Mouse (Mus musculus) left cerebral cortex, postnatal 10 days (tissue): ENCODE data around the gene Neu4. TPM values are rescaled to one million over a fixed set of nuclear protein-coding genes. Genes with fewer than 3 reads are reported as not detected.
"Not testable (repeated sequence)": the region's sequence is repeated elsewhere in the genome, so short reads cannot be mapped to it uniquely, and the experiment has no call there.

Experiments
- DNase-seq, 2 experiments: peaks; one replicate each; pipeline ENCODE4 v3.0.0; 2021 to 2022; ENCODE audit warnings: low spot score in 2 of 2, mixed read lengths in 1 of 2; ENCODE audit errors: extremely low spot score in 1 of 2
- intact Hi-C: fragments of 180-260 bp; cut with DNase I; formaldehyde crosslinking; loops from one replicate; pipeline ENCODE4 v1.15.1; 2025
- total RNA-seq, 2 experiments: library from RNA; stranded (reverse); gene quantifications; 2 replicates each; pipeline ENCODE4 v1.2.3; 2021

Neu4 gene
- total RNA-seq, 2 experiments from 2014 or later, result 6.8 to 10.5 TPM

DNA sequence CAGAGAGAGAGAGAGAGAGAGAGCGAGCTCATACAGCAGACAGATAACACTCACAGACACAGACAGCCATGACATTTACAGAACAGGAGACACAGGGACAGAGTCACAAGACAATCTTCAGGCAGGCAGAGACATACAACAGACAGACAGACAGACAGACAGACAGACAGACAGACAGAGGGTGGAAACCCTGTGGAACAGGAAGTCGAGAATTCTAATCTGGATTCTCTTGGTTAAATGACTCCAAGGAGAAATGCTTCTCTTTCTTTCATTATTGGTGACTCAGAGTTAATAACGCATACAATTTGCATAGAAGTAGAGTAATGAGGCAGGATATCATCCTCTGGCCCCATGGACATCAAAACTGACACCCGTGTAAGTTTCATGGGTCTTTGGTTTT, 26.3 kb downstream of the Neu4 start:
- no peak for DNase-seq
- intact Hi-C loops, result no loop called here

- intact Hi-C loops, result no loop called here
- no peak for DNase-seq
These were observed 30.9 kb downstream of the Neu4 start for GRCm38 (mm10) chr1:94051104-94051503.

GRCm38 (mm10) chr1:94052373-94052772, 32.1 kb downstream of the Neu4 start, which contains the start of gene Pdcd1:
Gene Pdcd1 (minus strand): TSS chr1:94052553.
- intact Hi-C loops, result no loop called here
- DNase-seq, result no peak

DNA sequence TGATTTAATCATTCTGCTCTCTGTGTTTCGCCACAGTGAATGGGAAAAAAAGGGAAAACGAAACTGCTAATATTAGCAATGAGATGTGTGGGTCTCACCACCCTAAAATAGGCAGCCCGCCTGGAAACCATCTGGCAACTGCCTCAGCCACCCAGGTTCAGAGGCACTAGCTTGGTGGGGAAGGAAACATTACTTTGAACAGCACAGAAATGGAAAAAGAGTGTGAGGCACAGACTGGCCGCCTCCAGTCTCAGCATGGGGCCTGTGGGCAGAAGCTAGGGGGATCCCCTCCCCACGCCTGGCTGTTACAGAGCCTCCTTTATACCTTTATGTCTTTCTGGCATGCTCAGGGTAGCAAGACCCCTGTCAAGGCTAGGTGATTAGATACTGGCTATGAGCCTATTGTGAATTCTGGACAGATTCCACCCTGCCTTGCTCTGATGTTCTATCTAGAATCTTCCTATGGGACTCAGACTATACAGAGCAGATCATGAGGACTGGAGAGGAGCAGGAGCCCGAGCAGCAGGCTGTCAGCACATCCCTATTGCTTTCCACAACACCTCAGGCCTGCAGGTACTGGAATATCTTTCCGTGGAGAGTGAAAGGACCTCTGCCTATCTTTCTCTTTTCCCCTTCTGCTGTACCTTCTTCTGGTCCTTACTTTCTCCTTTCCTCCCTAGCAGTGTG, 33.4 kb downstream of the Neu4 start:
- peak; percentile 60 to 67 for DNase-seq
- intact Hi-C loops, result no loop called here

DNA sequence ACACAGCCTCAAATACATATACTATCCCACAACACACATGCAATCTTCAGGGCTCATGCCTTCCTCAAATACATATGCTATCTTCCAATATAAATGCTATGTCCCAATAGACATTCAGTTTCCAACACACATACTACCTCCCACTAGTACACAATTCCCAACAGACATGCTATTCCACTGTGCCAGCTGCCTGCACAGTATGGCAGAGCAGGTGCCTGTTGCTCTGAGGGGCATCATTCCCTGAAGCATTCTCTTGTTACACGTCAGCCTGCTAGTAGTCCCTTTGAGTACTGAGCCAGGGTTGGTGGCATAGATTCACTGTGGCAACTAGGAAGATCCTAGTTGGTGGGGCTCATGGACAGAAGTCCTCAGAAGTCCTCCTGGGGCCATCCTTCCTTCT, 34.2 kb downstream of the Neu4 start:
- DNase-seq, result no peak
- intact Hi-C loops, result no loop called here

GRCm38 (mm10) chr1:94055966-94056365, 35.7 kb downstream of the Neu4 start:
- intact Hi-C loops, result no loop called here
- DNase-seq, result no peak

DNA sequence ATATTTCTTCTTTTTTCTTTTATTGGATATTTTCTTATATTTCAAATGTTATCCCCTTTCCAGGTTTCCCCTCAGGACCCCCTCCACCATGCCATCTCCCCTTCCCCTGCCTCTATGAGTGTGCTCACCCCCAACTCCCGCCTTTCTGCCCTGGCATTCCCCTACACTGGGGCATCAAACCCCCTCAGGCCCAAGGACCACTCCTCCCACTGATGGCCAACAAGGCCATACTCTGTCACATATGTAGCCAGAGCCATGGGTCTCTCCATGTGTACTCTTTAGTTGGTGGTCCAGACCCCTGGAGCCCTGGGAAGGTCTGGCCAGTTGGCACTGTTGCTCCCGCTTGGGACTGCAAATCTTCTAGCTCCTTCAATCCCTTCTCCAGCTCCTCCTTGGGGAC, 37.1 kb downstream of the Neu4 start:
- intact Hi-C loops, result no loop called here
- no peak for DNase-seq

DNA sequence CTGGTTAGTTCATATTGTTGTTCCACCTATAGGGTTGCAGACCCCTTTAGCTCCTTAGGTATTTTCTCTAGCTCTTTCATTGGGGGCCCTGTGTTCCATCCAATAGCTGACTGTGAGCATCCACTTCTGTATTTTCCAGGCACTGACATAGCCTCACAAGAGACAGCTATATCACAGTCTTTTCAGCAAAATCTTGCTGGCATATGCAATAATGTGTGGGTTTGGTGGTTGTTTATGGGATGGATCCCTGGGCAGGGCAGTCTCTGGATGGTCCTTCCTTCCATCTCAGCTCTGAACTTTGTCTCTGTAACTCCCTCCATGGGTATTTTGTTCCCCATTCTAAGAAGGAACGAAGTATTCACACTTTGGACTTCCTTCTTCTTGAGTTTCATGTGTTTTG, 38.0 kb downstream of the Neu4 start:
- DNase-seq, intact Hi-C loops: not testable (repeated sequence)

DNA sequence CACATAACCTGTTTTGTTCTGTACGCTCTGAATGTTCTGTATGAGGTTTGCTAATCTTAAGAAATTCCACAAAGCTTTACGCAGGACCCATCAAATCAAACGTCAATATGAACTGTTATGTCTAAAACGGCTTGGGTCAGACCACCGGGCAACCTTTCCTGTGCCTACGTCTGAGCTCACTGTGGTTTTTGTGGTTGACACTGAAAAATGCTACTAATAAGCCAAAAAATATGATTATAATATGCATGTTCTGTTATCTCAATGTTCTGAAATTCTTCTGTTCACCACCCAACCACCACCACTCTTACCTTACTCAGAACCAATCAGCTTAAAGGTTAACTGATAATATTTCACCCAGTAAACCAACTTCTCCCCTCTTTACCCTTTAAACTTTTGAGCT, 54.5 kb downstream of the Neu4 start:
- intact Hi-C loops, result loop anchor here (10.0 kb wide), 2 partner anchors 90 to 240 kb away; no protein-coding TSS in a partner anchor
- DNase-seq, result no peak

DNA sequence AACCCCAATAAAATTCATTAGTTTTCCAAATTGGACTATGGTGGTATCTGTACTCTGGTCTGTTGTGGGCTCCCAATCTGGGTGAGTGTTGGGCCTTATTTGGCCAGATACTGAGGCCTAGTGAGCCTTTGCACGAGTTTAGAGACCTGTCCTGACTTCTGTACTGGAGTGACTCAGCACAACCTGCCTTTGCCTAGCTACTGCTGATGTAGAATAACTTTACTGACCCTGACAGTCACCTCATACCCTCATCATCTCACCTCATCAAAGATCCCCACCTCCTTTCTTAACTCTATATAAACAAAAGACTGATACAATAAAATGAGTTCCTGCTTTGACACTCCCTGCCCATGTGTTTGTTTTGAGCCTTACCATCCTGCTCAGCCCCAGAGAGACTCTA, 56.5 kb downstream of the Neu4 start:
- DNase-seq, result no peak
- intact Hi-C loops, result loop anchor here (10.0 kb wide), 2 partner anchors 92 to 242 kb away; no protein-coding TSS in a partner anchor

Other genes with a start within 250 kb of the Neu4 start
- gene Dtymk, start 218.5 kb upstream of the Neu4 start, total RNA-seq, result 10 to 100 TPM; 72.0 to 73.1 TPM
- gene Ing5, start 216.5 kb upstream of the Neu4 start, total RNA-seq, result 1 to 10 TPM; 10.0 TPM
- gene D2hgdh, start 195.5 kb upstream of the Neu4 start, total RNA-seq, result 10 to 100 TPM; 11.0 to 14.1 TPM
- gene Gal3st2, start 159.1 kb upstream of the Neu4 start, total RNA-seq, result not detected
- gene Gal3st2b, start 102.1 kb upstream of the Neu4 start, total RNA-seq, result under 1 TPM; 0.21 to 0.47 TPM
- gene Gal3st2c, start 29.9 kb upstream of the Neu4 start, total RNA-seq, result under 1 TPM; 0.06 to 0.08 TPM
- gene Pdcd1, start 32.1 kb downstream of the Neu4 start, total RNA-seq, result under 1 TPM; 0.28 to 0.30 TPM